11 mouse cellular contexts compared by ENCODE assay signal in the genomic region with DNA sequence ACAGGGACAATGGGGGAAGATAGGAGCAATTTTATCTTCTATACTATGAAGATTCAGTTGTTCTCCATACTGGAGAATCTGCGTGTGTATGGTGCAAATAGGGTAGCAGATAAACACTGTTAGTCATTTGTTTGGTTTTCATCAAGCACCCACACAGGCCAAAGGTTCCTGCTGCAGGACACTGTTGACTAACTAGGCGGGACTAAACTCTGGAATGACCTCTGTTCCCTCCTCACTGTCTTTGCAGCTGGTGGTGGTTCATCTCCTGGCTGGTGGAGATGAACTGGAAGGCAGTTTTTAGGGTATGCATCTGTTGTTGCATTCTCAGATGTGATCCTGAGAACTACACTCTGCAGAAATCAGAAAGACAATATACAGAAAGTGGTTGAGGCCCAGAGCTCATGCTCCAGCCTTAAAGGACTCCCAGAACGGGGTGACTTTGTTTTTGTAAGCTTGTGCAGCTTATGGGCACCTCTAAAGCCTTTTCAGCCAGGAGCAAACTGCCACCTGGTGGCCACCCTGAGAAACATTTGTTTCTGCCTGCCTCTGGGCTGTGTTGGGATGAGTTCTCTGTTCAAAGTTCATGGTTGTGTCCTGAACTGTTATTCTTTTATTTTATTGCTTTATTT. TPM values are rescaled to one million over a fixed set of nuclear protein-coding genes. Genes with fewer than 3 reads are reported as not detected.
DNase-seq lines count a peak whose midpoint lies in the region; ATAC-seq and TF ChIP-seq lines count a peak whose summit lies in the region.
"Not testable (repeated sequence)": the region's sequence is repeated elsewhere in the genome, so short reads cannot be mapped to it uniquely, and the experiment has no call there.
"Had no signal": no experiment of that assay in that cellular context is flagged by ENCODE, and none has a peak within 500 bp of the region (broad histone marks: within the 10 kb centered on the region; RNA-seq: fewer than 3 reads in every experiment).

No protein-coding gene starts in this region.

- in situ Hi-C loops in CH12.LX (cut with MboI; ENCODE audit: low pct_ligation_motif_present, low pct_unique_long_range_greater_than_20kb, low sequenced_read_pairs): loop anchor here (10.0 kb wide), 1 partner anchor 80 kb away; no protein-coding TSS in a partner anchor

- DNase-seq in CH12.LX (ENCODE audit: extremely low read depth); intestine, embryonic 14.5 days (ENCODE audit: low spot score): not testable (repeated sequence)
- DNase-seq in cerebellum, adult 2 months: peak; percentile 58 to 60
- DNase-seq in gastrocnemius, adult 18-20 months (ENCODE audit: low spot score): peak; percentile 55
- DNase-seq in layer of hippocampus, postnatal 14 days (ENCODE audit: low spot score in 2 of 2): peak; percentile 28 to 51
- DNase-seq in thymus, adult 18-20 months: peak; percentile 58 to 67

- H3K27ac ChIP-seq in CH12.LX (ENCODE audit: insufficient read depth, low read depth); cerebellum, adult 2 months (ENCODE audit: insufficient read depth, low read length); intestine, embryonic 14.5 days (ENCODE audit: low read depth); lung, embryonic 16.5 days (ENCODE audit: low read length): not testable (repeated sequence)

- not testable (repeated sequence) for TF ChIP-seq RAD21 in CH12.LX (IDR thresholded peaks at IDR 0.05; ENCODE audit: low read depth, low read length)

- dilution Hi-C loops in CH12.LX (cut with MboI; ENCODE audit: extremely low pct_ligation_motif_present, extremely low pct_unique_long_range_greater_than_20kb, low sequenced_read_pairs): not testable (repeated sequence)

- not testable (repeated sequence) for H3K27me3 ChIP-seq in CH12.LX (replicated peaks); cerebellum, adult 2 months (ENCODE audit: control insufficient read depth, insufficient read depth, low read length); intestine, embryonic 14.5 days (replicated peaks; ENCODE audit: control insufficient read depth, insufficient read depth, low read length); lung, embryonic 16.5 days (ENCODE audit: control insufficient read depth, insufficient read depth, low read depth, low read length)

- not testable (repeated sequence) for H3K9me3 ChIP-seq in CH12.LX (replicated peaks; ENCODE audit: low read length); intestine, embryonic 14.5 days (ENCODE audit: control insufficient read depth, low read length); lung, embryonic 16.5 days (ENCODE audit: control insufficient read depth, low read length)

- peak in 1 of 2 experiments; percentile 21; a peak in 1 of 4 replicates for TF ChIP-seq CTCF in CH12.LX (conservative IDR thresholded peaks at IDR 0.05 in 1 of 2, IDR thresholded peaks at IDR 0.05 in 1 of 2; ENCODE audit: low read depth in 2 of 2, low read length in 2 of 2)
- TF ChIP-seq CTCF in cerebellum, adult 2 months (IDR thresholded peaks at IDR 0.05; ENCODE audit: borderline replicate concordance, insufficient read depth, low read depth, low read length): peak; percentile 45; the same call in 1 of the 2 replicates

- H3K4me1 ChIP-seq in CH12.LX (ENCODE audit: control insufficient read depth in 1 of 2, insufficient read depth in 2 of 2); cerebellum, adult 2 months (ENCODE audit: control insufficient read depth, insufficient read depth, low read length); intestine, embryonic 14.5 days (replicated peaks; ENCODE audit: control insufficient read depth, insufficient read depth, low read length); lung, embryonic 16.5 days (replicated peaks; ENCODE audit: control insufficient read depth, insufficient read depth, low read length): not testable (repeated sequence)

- H3K4me3 ChIP-seq in CH12.LX (replicated peaks in 1 of 3; ENCODE audit: low read depth in 2 of 3, low read length in 2 of 3, poor library complexity in 1 of 3); cerebellum, adult 2 months (replicated peaks; ENCODE audit: insufficient read depth, low read depth, low read length); intestine, embryonic 14.5 days (ENCODE audit: low read depth, low read length); lung, embryonic 16.5 days (ENCODE audit: low read length): not testable (repeated sequence)

- H3K79me2 ChIP-seq in CH12.LX (replicated peaks; ENCODE audit: control insufficient read depth, extremely low read depth, insufficient read depth, poor library complexity, severe bottlenecking): not testable (repeated sequence)

- WGBS in cerebellum, adult 2 months: 41% methylated on average over 3 of the region's 3 CpGs
- 19% methylated on average over 3 of the region's 3 CpGs for WGBS in intestine, embryonic 14.5 days
- WGBS in lung, embryonic 16.5 days: 26% methylated on average over 3 of the region's 3 CpGs

- ATAC-seq in intestine, embryonic 14.5 days (replicated peaks; ENCODE audit: low FRiP score, low TSS enrichment, low read depth): 0 out of 2 replicates have a peak, but pooled peaks have one; percentile 31
- peak; percentile 51; the same call in 1 of the 2 replicates for ATAC-seq in lung, embryonic 16.5 days (ENCODE audit: low read depth)
- ATAC-seq in neutrophil, adult 5-6 weeks (ENCODE audit: extremely low read depth, insufficient number of reproducible peaks, low FRiP score, poor library complexity, severe bottlenecking): peak; percentile 59

- H3K4me2 ChIP-seq in CH12.LX (ENCODE audit: insufficient read depth, low read depth, poor library complexity, severe bottlenecking); intestine, embryonic 14.5 days (ENCODE audit: low read length); lung, embryonic 16.5 days (ENCODE audit: low read depth, low read length): not testable (repeated sequence)

- not testable (repeated sequence) for TF ChIP-seq EP300 in CH12.LX (IDR thresholded peaks at IDR 0.05; ENCODE audit: low read length)

- TF ChIP-seq POLR2A in CH12.LX (IDR thresholded peaks at IDR 0.05; ENCODE audit: low read depth, low read length); cerebellum, adult 2 months (IDR thresholded peaks at IDR 0.05; ENCODE audit: borderline replicate concordance, insufficient read depth, low read length): not testable (repeated sequence)

- H3K9ac ChIP-seq in CH12.LX (ENCODE audit: insufficient read depth, low read depth); intestine, embryonic 14.5 days (ENCODE audit: low read length); lung, embryonic 16.5 days (ENCODE audit: low read length): not testable (repeated sequence)

- not testable (repeated sequence) for H3K36me3 ChIP-seq in CH12.LX (replicated peaks in 1 of 2; ENCODE audit: control insufficient read depth in 1 of 2, insufficient read depth in 1 of 2, low read length in 1 of 2); intestine, embryonic 14.5 days (ENCODE audit: control insufficient read depth, insufficient read depth, low read length); lung, embryonic 16.5 days (ENCODE audit: control insufficient read depth, insufficient read depth, low read length)

RNA-seq across cellular contexts. Expression of a gene that starts 2.5 kb away (rescaled TPM):
- total RNA-seq in CH12.LX (2012; rRNA removed) (21.8 and 23.0 TPM in 2 replicates), CH12.LX (2014; rRNA removed) (35.6 and 38.8 TPM in 2 replicates)
- 42.1 and 75.0 TPM in 2 replicates for polyA plus RNA-seq in CH12.LX (2012; ENCODE audit: insufficient read length, low read depth)
- 13.0 and 17.3 TPM in 2 replicates for polyA plus RNA-seq in cerebellum, adult 2 months (2012; rRNA removed)
- 1 to 10 TPM; 7.0 to 9.4 TPM for total RNA-seq in gastrocnemius, adult 18-20 months (2021)
- 4.9 and 5.7 TPM in 2 replicates for polyA plus RNA-seq in intestine, embryonic 14.5 days (2014; fragmentation: Nextera tagmentation; extraction: Ambion mirVana)
- total RNA-seq in layer of hippocampus, postnatal 14 days (2021): 1 to 10 TPM; 3.0 to 3.6 TPM
- 7.2 and 11.7 TPM in 2 replicates for polyA plus RNA-seq in lung, embryonic 16.5 days (2015; fragmentation: Nextera tagmentation; extraction: Ambion mirVana)
- total RNA-seq in neutrophil, adult 5-6 weeks (2017): 431 and 448 TPM in 2 replicates

RNA-seq across cellular contexts. Expression of a gene that starts 7.4 kb away (rescaled TPM):
- 9.6 and 10.6 TPM in 2 replicates for total RNA-seq in CH12.LX (2012; rRNA removed)
- total RNA-seq in CH12.LX (2014; rRNA removed): 14.9 and 16.4 TPM in 2 replicates
- polyA plus RNA-seq in CH12.LX (2012; ENCODE audit: insufficient read length, low read depth): 19.8 and 26.1 TPM in 2 replicates
- 25.5 and 31.0 TPM in 2 replicates for polyA plus RNA-seq in cerebellum, adult 2 months (2012; rRNA removed)
- total RNA-seq in gastrocnemius, adult 18-20 months (2021): 10 to 100 TPM in 1 of 2 experiments, 1 to 10 TPM in 1; 7.9 to 15.7 TPM
- 15.0 and 17.8 TPM in 2 replicates for polyA plus RNA-seq in intestine, embryonic 14.5 days (2014; fragmentation: Nextera tagmentation; extraction: Ambion mirVana)
- 1 to 10 TPM; 9.1 to 9.2 TPM for total RNA-seq in layer of hippocampus, postnatal 14 days (2021)
- 18.8 and 19.4 TPM in 2 replicates for polyA plus RNA-seq in lung, embryonic 16.5 days (2015; fragmentation: Nextera tagmentation; extraction: Ambion mirVana)
- 101 and 107 TPM in 2 replicates for total RNA-seq in neutrophil, adult 5-6 weeks (2017)

RNA-seq across cellular contexts. Expression of a gene that starts 7.6 kb away (rescaled TPM):
- 0.80 and 1.1 TPM in 2 replicates for total RNA-seq in CH12.LX (2012; rRNA removed)
- total RNA-seq in CH12.LX (2014; rRNA removed): 0.42 TPM in 1 of 2 replicates, not detected in the other
- 1.7 and 2.1 TPM in 2 replicates for polyA plus RNA-seq in CH12.LX (2012; ENCODE audit: insufficient read length, low read depth)
- polyA plus RNA-seq in cerebellum, adult 2 months (2012; rRNA removed): not detected in 2 replicates
- total RNA-seq in gastrocnemius, adult 18-20 months (2021): not detected
- not detected in 2 replicates for polyA plus RNA-seq in intestine, embryonic 14.5 days (2014; fragmentation: Nextera tagmentation; extraction: Ambion mirVana)
- not detected for total RNA-seq in layer of hippocampus, postnatal 14 days (2021)
- not detected in 2 replicates for polyA plus RNA-seq in lung, embryonic 16.5 days (2015; fragmentation: Nextera tagmentation; extraction: Ambion mirVana)
- not detected in 2 replicates for total RNA-seq in neutrophil, adult 5-6 weeks (2017)
- total RNA-seq: left cerebral cortex, postnatal 10 days had no signal
- polyA plus RNA-seq: embryonic facial prominence, embryonic 13.5 days; heart, embryonic 10.5 days had no signal

RNA-seq across cellular contexts. Expression of a gene that starts 14.8 kb away (rescaled TPM):
- total RNA-seq in CH12.LX (2012; rRNA removed): 9.8 and 16.1 TPM in 2 replicates
- total RNA-seq in CH12.LX (2014; rRNA removed): 6.6 and 7.6 TPM in 2 replicates
- 8.9 and 9.3 TPM in 2 replicates for polyA plus RNA-seq in CH12.LX (2012; ENCODE audit: insufficient read length, low read depth)
- 0.95 and 1.1 TPM in 2 replicates for polyA plus RNA-seq in cerebellum, adult 2 months (2012; rRNA removed)
- 1 to 10 TPM in 1 of 2 experiments, under 1 TPM in 1; 0.98 to 1.5 TPM for total RNA-seq in gastrocnemius, adult 18-20 months (2021)
- 2.0 and 3.4 TPM in 2 replicates for polyA plus RNA-seq in intestine, embryonic 14.5 days (2014; fragmentation: Nextera tagmentation; extraction: Ambion mirVana)
- total RNA-seq in layer of hippocampus, postnatal 14 days (2021): 1 to 10 TPM; 1.0 to 1.1 TPM
- 2.0 and 2.2 TPM in 2 replicates for polyA plus RNA-seq in lung, embryonic 16.5 days (2015; fragmentation: Nextera tagmentation; extraction: Ambion mirVana)
- total RNA-seq in neutrophil, adult 5-6 weeks (2017): 255 and 292 TPM in 2 replicates

RNA-seq across cellular contexts. Expression of a gene that starts 23.0 kb away (rescaled TPM):
- total RNA-seq in CH12.LX (2012; rRNA removed) (23.8 and 25.1 TPM in 2 replicates), CH12.LX (2014; rRNA removed) (1.2 and 2.0 TPM in 2 replicates)
- polyA plus RNA-seq in CH12.LX (2012; ENCODE audit: insufficient read length, low read depth): 0.27 and 0.37 TPM in 2 replicates
- polyA plus RNA-seq in cerebellum, adult 2 months (2012; rRNA removed): 0.08 and 0.15 TPM in 2 replicates
- 1 to 10 TPM; 1.4 to 3.2 TPM for total RNA-seq in gastrocnemius, adult 18-20 months (2021)
- not detected in 2 replicates for polyA plus RNA-seq in intestine, embryonic 14.5 days (2014; fragmentation: Nextera tagmentation; extraction: Ambion mirVana)
- under 1 TPM; 0.31 to 0.32 TPM for total RNA-seq in layer of hippocampus, postnatal 14 days (2021)
- not detected in 2 replicates for polyA plus RNA-seq in lung, embryonic 16.5 days (2015; fragmentation: Nextera tagmentation; extraction: Ambion mirVana)
- not detected in 2 replicates for total RNA-seq in neutrophil, adult 5-6 weeks (2017)
- total RNA-seq: left cerebral cortex, postnatal 10 days had no signal
- polyA plus RNA-seq: embryonic facial prominence, embryonic 13.5 days; heart, embryonic 10.5 days had no signal

Comparison
In these comparisons a context has a peak if more than half of its experiments do, and no peak if none do; other contexts are left out.
1. RNA of a gene that starts 2.5 kb away (total RNA-seq): 431 to 448 TPM in neutrophil, adult 5-6 weeks; 21.8 to 38.8 TPM in CH12.LX, 7.0 to 9.4 TPM in gastrocnemius, adult 18-20 months and 3.0 to 3.6 TPM in layer of hippocampus, postnatal 14 days; every median in the first group is over 10 times any median in the second.
2. Peak in every context shown above with its lines, with median percentiles within 50 percentile points of each other: ATAC-seq.